In the genomic region with DNA sequence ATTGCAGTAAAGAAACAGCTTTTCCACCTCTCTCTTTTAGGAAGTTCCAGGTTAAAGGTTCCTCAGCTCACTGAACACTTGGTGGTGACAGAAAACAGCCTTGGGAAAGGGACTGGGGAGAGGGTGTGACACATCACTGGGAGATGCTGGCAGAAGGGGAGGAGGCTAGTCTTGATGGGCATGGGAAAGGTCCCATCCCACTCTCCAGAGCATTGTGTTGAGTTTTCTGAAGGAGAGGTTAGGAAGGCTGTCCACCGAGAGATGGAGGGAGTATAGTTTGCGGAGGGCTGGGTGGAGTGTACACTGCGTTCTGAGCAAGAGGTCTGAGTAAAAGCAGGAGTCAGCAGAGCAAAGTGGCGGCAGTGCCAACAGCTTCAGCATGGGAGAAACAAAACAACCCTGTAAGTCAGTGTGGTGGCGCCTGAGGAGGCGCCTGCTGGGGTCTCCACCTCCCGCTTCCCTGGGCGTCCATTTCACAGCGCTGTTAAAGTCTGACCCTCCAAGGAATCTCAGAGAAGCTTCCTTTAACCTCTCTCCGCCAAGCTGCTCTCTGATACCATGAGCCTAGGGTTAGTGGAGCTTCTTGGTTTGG, we compare ENCODE assay signal across 12 mouse cellular contexts. TPM values are rescaled to one million over a fixed set of nuclear protein-coding genes. Genes with fewer than 3 reads are reported as not detected.
DNase-seq lines count a peak whose midpoint lies in the region; ATAC-seq and TF ChIP-seq lines count a peak whose summit lies in the region.
"Had no signal": no experiment of that assay in that cellular context is flagged by ENCODE, and none has a peak within 500 bp of the region (broad histone marks: within the 10 kb centered on the region; RNA-seq: fewer than 3 reads in every experiment).

No protein-coding gene starts in this region.

- no peak for TF ChIP-seq CTCF in forebrain, postnatal 0 days (IDR thresholded peaks at IDR 0.05; ENCODE audit: low read depth)

- peaks cover 50% of the 10 kb centered on the region for H3K36me3 ChIP-seq in kidney, embryonic 15.5 days
- H3K36me3 ChIP-seq in forebrain, postnatal 0 days (ENCODE audit: insufficient read depth) = peaks cover 42% of the 10 kb centered on the region

- H3K9ac ChIP-seq in kidney, embryonic 15.5 days = no peak overlapping the region
- no peak overlapping the region for H3K9ac ChIP-seq in forebrain, postnatal 0 days

- WGBS in kidney, embryonic 15.5 days = 58% methylated on average over 10 of the region's 10 CpGs
- WGBS in forebrain, postnatal 0 days = 41% methylated on average over 10 of the region's 10 CpGs

- no peak overlapping the region for H3K4me3 ChIP-seq in kidney, embryonic 15.5 days (replicated peaks)
- H3K4me3 ChIP-seq in forebrain, postnatal 0 days (ENCODE audit: low read depth, low read length) = no peak overlapping the region

- peak; percentile 42 for DNase-seq in adrenal gland, postnatal 14 days
- DNase-seq in adrenal gland, adult 18-20 months (ENCODE audit: low spot score in 2 of 2) = no peak
- DNase-seq in kidney, adult 18-20 months = no peak
- DNase-seq in MN1 (ENCODE audit: low spot score) = peak; percentile 29
- DNase-seq in forebrain, postnatal 0 days = no peak
- no peak for DNase-seq in frontal cortex, postnatal 36 days (ENCODE audit: low spot score in 2 of 2)
- DNase-seq in ovary, postnatal 10 days (ENCODE audit: low spot score) = no peak
- DNase-seq: cerebellum, adult 18-20 months; kidney, adult 8-10 months; thymus, adult 18-20 months had no signal

- peaks cover 30% of the 10 kb centered on the region for H3K4me1 ChIP-seq in kidney, embryonic 15.5 days
- H3K4me1 ChIP-seq in forebrain, postnatal 0 days (ENCODE audit: insufficient read depth) = peaks cover 5% of the 10 kb centered on the region

- H3K9me3 ChIP-seq in kidney, embryonic 15.5 days (replicated peaks) = no peaks in the 10 kb centered on the region
- H3K9me3 ChIP-seq in forebrain, postnatal 0 days (ENCODE audit: low read length) = no peaks in the 10 kb centered on the region

- H3K27ac ChIP-seq in kidney, embryonic 15.5 days = peak overlapping the region; percentile 55
- 0 out of 2 replicates have a peak overlapping the region, but pooled peaks have one; percentile 15 for H3K27ac ChIP-seq in forebrain, postnatal 0 days (ENCODE audit: low read depth, low read length)

- H3K27me3 ChIP-seq in kidney, embryonic 15.5 days = no peaks in the 10 kb centered on the region
- H3K27me3 ChIP-seq in forebrain, postnatal 0 days (ENCODE audit: insufficient read depth, low read length) = no peaks in the 10 kb centered on the region

- H3K4me2 ChIP-seq in kidney, embryonic 15.5 days = no peak overlapping the region
- no peak overlapping the region for H3K4me2 ChIP-seq in forebrain, postnatal 0 days (ENCODE audit: low read depth)

- ATAC-seq in kidney, embryonic 15.5 days (replicated peaks; ENCODE audit: low FRiP score) = no peak
- ATAC-seq in forebrain, postnatal 0 days = peak; percentile 29; the same call in 1 of the 2 replicates

RNA-seq across cellular contexts. Expression of a gene that starts 12.7 kb away (rescaled TPM):
- 0.26 TPM in 2 replicates for total RNA-seq in adrenal gland, postnatal 14 days (2021)
- under 1 TPM; 0.17 to 0.42 TPM for total RNA-seq in adrenal gland, adult 18-20 months (2021)
- polyA plus RNA-seq in kidney, embryonic 15.5 days (2015; fragmentation: Nextera tagmentation; extraction: Ambion mirVana) = 0.22 and 0.28 TPM in 2 replicates
- 0.52 and 0.92 TPM in 2 replicates for total RNA-seq in forebrain, postnatal 0 days (2014; rRNA removed)
- 0.05 and 0.16 TPM in 2 replicates for polyA plus RNA-seq in forebrain, postnatal 0 days (2015; fragmentation: Nextera tagmentation; extraction: Ambion mirVana)
- total RNA-seq: gastrocnemius, adult 18-20 months had no signal

Comparison
In these comparisons a context has a peak if more than half of its experiments do, and no peak if none do; other contexts are left out.
1. DNase-seq: peak in adrenal gland, postnatal 14 days (single experiment) and MN1 (single experiment); none in adrenal gland, adult 18-20 months (0 of 2), kidney, adult 18-20 months (single experiment), forebrain, postnatal 0 days (single experiment), frontal cortex, postnatal 36 days (0 of 2) and ovary, postnatal 10 days (single experiment).